10 mouse cellular contexts compared by ENCODE assay signal in genomic region chr11:67101713-67102112, GRCm38 (mm10). TPM values are rescaled to one million over a fixed set of nuclear protein-coding genes. Genes with fewer than 3 reads are reported as not detected.
DNase-seq lines count a peak whose midpoint lies in the region; ATAC-seq and TF ChIP-seq lines count a peak whose summit lies in the region.
"Had no signal": no experiment of that assay in that cellular context is flagged by ENCODE, and none has a peak within 500 bp of the region (broad histone marks: within the 10 kb centered on the region; RNA-seq: fewer than 3 reads in every experiment).

No protein-coding gene starts in this region.

- WGBS in forebrain, embryonic 14.5 days, result 32% methylated on average over 8 of the region's 8 CpGs
- 26% methylated on average over 8 of the region's 8 CpGs for WGBS in forebrain, embryonic 15.5 days
- WGBS in midbrain, postnatal 0 days, result 24% methylated on average over 7 of the region's 8 CpGs
- WGBS in midbrain, embryonic 16.5 days, result 24% methylated on average over 8 of the region's 8 CpGs

- DNase-seq in forebrain, embryonic 14.5 days (ENCODE audit: low spot score), result peak; percentile 48
- DNase-seq in midbrain, postnatal 0 days (ENCODE audit: low spot score), result peak; percentile 54
- DNase-seq in adrenal gland, postnatal 25 days, result peak; percentile 25
- peak; percentile 36 to 52 for DNase-seq in heart, postnatal 36 days
- peak; percentile 64 for DNase-seq in lung, postnatal 14 days
- peak; percentile 29 for DNase-seq in thymus, postnatal 0 days (ENCODE audit: low spot score)

- peak; percentile 71 for TF ChIP-seq CTCF in midbrain, postnatal 0 days (IDR thresholded peaks at IDR 0.05)

- intact Hi-C loops in heart, postnatal 36 days (cut with DNase I), result loop anchor here (5.0 kb wide), 1 partner anchor 74 kb away; the partner anchor contains the start of gene Tmem220

- ATAC-seq in forebrain, embryonic 14.5 days, result no peak
- no peak for ATAC-seq in forebrain, embryonic 15.5 days (replicated peaks)
- ATAC-seq in midbrain, postnatal 0 days (ENCODE audit: low FRiP score), result no peak
- ATAC-seq in midbrain, embryonic 16.5 days, result no peak

- no peaks in the 10 kb centered on the region for H3K36me3 ChIP-seq in forebrain, embryonic 14.5 days (ENCODE audit: control insufficient read depth, insufficient read depth, low read length)
- no peaks in the 10 kb centered on the region for H3K36me3 ChIP-seq in forebrain, embryonic 15.5 days
- no peaks in the 10 kb centered on the region for H3K36me3 ChIP-seq in midbrain, postnatal 0 days (ENCODE audit: insufficient read depth, low read length)
- H3K36me3 ChIP-seq in midbrain, embryonic 16.5 days (ENCODE audit: control insufficient read depth, insufficient read depth, low read length), result no peaks in the 10 kb centered on the region
- H3K36me3 ChIP-seq: heart, embryonic 13.5 days had no signal

- no peak overlapping the region for H3K4me3 ChIP-seq in forebrain, embryonic 14.5 days (ENCODE audit: low read depth, low read length)
- H3K4me3 ChIP-seq in forebrain, embryonic 15.5 days, result no peak overlapping the region
- H3K4me3 ChIP-seq in midbrain, postnatal 0 days (ENCODE audit: low read depth, low read length), result no peak overlapping the region
- H3K4me3 ChIP-seq in midbrain, embryonic 16.5 days (ENCODE audit: low read depth, low read length), result no peak overlapping the region
- H3K4me3 ChIP-seq: heart, embryonic 13.5 days; megakaryocyte, embryonic 14.5 days had no signal

- no peaks in the 10 kb centered on the region for H3K9me3 ChIP-seq in forebrain, embryonic 14.5 days (replicated peaks; ENCODE audit: control insufficient read depth, low read length)
- H3K9me3 ChIP-seq in forebrain, embryonic 15.5 days, result no peaks in the 10 kb centered on the region
- H3K9me3 ChIP-seq in midbrain, postnatal 0 days (ENCODE audit: low read length), result no peaks in the 10 kb centered on the region
- no peaks in the 10 kb centered on the region for H3K9me3 ChIP-seq in midbrain, embryonic 16.5 days (replicated peaks; ENCODE audit: control insufficient read depth, low read length, poor library complexity, severe bottlenecking)
- H3K9me3 ChIP-seq: heart, embryonic 13.5 days; megakaryocyte, embryonic 14.5 days had no signal

- no peak overlapping the region for H3K9ac ChIP-seq in forebrain, embryonic 14.5 days (ENCODE audit: low read length)
- no peak overlapping the region for H3K9ac ChIP-seq in forebrain, embryonic 15.5 days (replicated peaks)
- H3K9ac ChIP-seq in midbrain, postnatal 0 days (replicated peaks; ENCODE audit: low read length, poor library complexity, severe bottlenecking), result no peak overlapping the region
- H3K9ac ChIP-seq in midbrain, embryonic 16.5 days (ENCODE audit: low read depth, low read length), result no peak overlapping the region
- H3K9ac ChIP-seq: heart, embryonic 13.5 days had no signal

- H3K27ac ChIP-seq in forebrain, embryonic 14.5 days (ENCODE audit: low read depth, low read length), result no peak overlapping the region
- H3K27ac ChIP-seq in forebrain, embryonic 15.5 days (replicated peaks), result no peak overlapping the region
- H3K27ac ChIP-seq in midbrain, postnatal 0 days (ENCODE audit: low read depth, low read length), result no peak overlapping the region
- no peak overlapping the region for H3K27ac ChIP-seq in midbrain, embryonic 16.5 days (ENCODE audit: low read length)
- H3K27ac ChIP-seq: heart, embryonic 13.5 days had no signal

- H3K4me2 ChIP-seq in forebrain, embryonic 14.5 days (ENCODE audit: low read length), result no peak overlapping the region
- no peak overlapping the region for H3K4me2 ChIP-seq in forebrain, embryonic 15.5 days (replicated peaks)
- H3K4me2 ChIP-seq in midbrain, postnatal 0 days (ENCODE audit: low read depth, low read length, poor library complexity, severe bottlenecking), result no peak overlapping the region
- no peak overlapping the region for H3K4me2 ChIP-seq in midbrain, embryonic 16.5 days (ENCODE audit: low read length)
- H3K4me2 ChIP-seq: heart, embryonic 13.5 days had no signal

- H3K4me1 ChIP-seq in forebrain, embryonic 14.5 days (ENCODE audit: control insufficient read depth, insufficient read depth, low read length), result no peaks in the 10 kb centered on the region
- no peaks in the 10 kb centered on the region for H3K4me1 ChIP-seq in forebrain, embryonic 15.5 days
- no peaks in the 10 kb centered on the region for H3K4me1 ChIP-seq in midbrain, postnatal 0 days (ENCODE audit: insufficient read depth, low read length)
- no peaks in the 10 kb centered on the region for H3K4me1 ChIP-seq in midbrain, embryonic 16.5 days (ENCODE audit: control insufficient read depth, insufficient read depth, low read length)
- H3K4me1 ChIP-seq: megakaryocyte, embryonic 14.5 days had no signal

- H3K27me3 ChIP-seq in forebrain, embryonic 14.5 days (replicated peaks; ENCODE audit: control insufficient read depth, insufficient read depth, low read length), result no peaks in the 10 kb centered on the region
- H3K27me3 ChIP-seq in forebrain, embryonic 15.5 days, result no peaks in the 10 kb centered on the region
- no peaks in the 10 kb centered on the region for H3K27me3 ChIP-seq in midbrain, postnatal 0 days (ENCODE audit: insufficient read depth, low read length)
- H3K27me3 ChIP-seq in midbrain, embryonic 16.5 days (ENCODE audit: control insufficient read depth, insufficient read depth, low read depth, low read length), result no peaks in the 10 kb centered on the region

RNA-seq across cellular contexts. Expression of gene Myh3, which starts 23.6 kb away (rescaled TPM):
- polyA plus RNA-seq in forebrain, embryonic 14.5 days (2014; fragmentation: Nextera tagmentation; extraction: Ambion mirVana), result 0.04 and 0.06 TPM in 2 replicates
- 0.08 and 0.48 TPM in 2 replicates for polyA plus RNA-seq in forebrain, embryonic 15.5 days (2015; fragmentation: Nextera tagmentation; extraction: Ambion mirVana)
- 0.24 and 1.2 TPM in 2 replicates for total RNA-seq in midbrain, postnatal 0 days (2014; rRNA removed)
- polyA plus RNA-seq in midbrain, postnatal 0 days (2015; fragmentation: Nextera tagmentation; extraction: Ambion mirVana), result 0.13 and 0.25 TPM in 2 replicates
- polyA plus RNA-seq in midbrain, embryonic 16.5 days (2015; fragmentation: Nextera tagmentation; extraction: Ambion mirVana), result 0.14 and 0.22 TPM in 2 replicates
- total RNA-seq in adrenal gland, postnatal 25 days (2021), result not detected in 2 replicates
- total RNA-seq in heart, postnatal 36 days (2021), result not detected
- 0.22 and 0.35 TPM in 2 replicates for polyA plus RNA-seq in thymus, postnatal 0 days (2015; fragmentation: Nextera tagmentation; extraction: Ambion mirVana)

RNA-seq across cellular contexts. Expression of gene Sco1, which starts 49.2 kb away (rescaled TPM):
- polyA plus RNA-seq in forebrain, embryonic 14.5 days (2014; fragmentation: Nextera tagmentation; extraction: Ambion mirVana), result 9.3 and 10.3 TPM in 2 replicates
- polyA plus RNA-seq in forebrain, embryonic 15.5 days (2015; fragmentation: Nextera tagmentation; extraction: Ambion mirVana), result 14.7 and 15.5 TPM in 2 replicates
- 11.2 and 12.4 TPM in 2 replicates for total RNA-seq in midbrain, postnatal 0 days (2014; rRNA removed)
- polyA plus RNA-seq in midbrain, postnatal 0 days (2015; fragmentation: Nextera tagmentation; extraction: Ambion mirVana), result 13.2 and 14.7 TPM in 2 replicates
- 10.9 and 12.5 TPM in 2 replicates for polyA plus RNA-seq in midbrain, embryonic 16.5 days (2015; fragmentation: Nextera tagmentation; extraction: Ambion mirVana)
- total RNA-seq in adrenal gland, postnatal 25 days (2021), result 19.9 and 21.0 TPM in 2 replicates
- 10 to 100 TPM; 17.9 to 21.2 TPM for total RNA-seq in heart, postnatal 36 days (2021)
- polyA plus RNA-seq in thymus, postnatal 0 days (2015; fragmentation: Nextera tagmentation; extraction: Ambion mirVana), result 12.4 and 12.7 TPM in 2 replicates

RNA-seq across cellular contexts. Expression of gene Adprm, which starts 49.3 kb away (rescaled TPM):
- 35.4 and 38.8 TPM in 2 replicates for polyA plus RNA-seq in forebrain, embryonic 14.5 days (2014; fragmentation: Nextera tagmentation; extraction: Ambion mirVana)
- 34.2 and 34.9 TPM in 2 replicates for polyA plus RNA-seq in forebrain, embryonic 15.5 days (2015; fragmentation: Nextera tagmentation; extraction: Ambion mirVana)
- total RNA-seq in midbrain, postnatal 0 days (2014; rRNA removed), result 23.7 and 28.6 TPM in 2 replicates
- 25.9 and 28.1 TPM in 2 replicates for polyA plus RNA-seq in midbrain, postnatal 0 days (2015; fragmentation: Nextera tagmentation; extraction: Ambion mirVana)
- 28.2 and 32.7 TPM in 2 replicates for polyA plus RNA-seq in midbrain, embryonic 16.5 days (2015; fragmentation: Nextera tagmentation; extraction: Ambion mirVana)
- 26.2 and 27.3 TPM in 2 replicates for total RNA-seq in adrenal gland, postnatal 25 days (2021)
- 10 to 100 TPM; 12.5 to 16.3 TPM for total RNA-seq in heart, postnatal 36 days (2021)
- polyA plus RNA-seq in thymus, postnatal 0 days (2015; fragmentation: Nextera tagmentation; extraction: Ambion mirVana), result 42.4 and 47.7 TPM in 2 replicates
